Mouse (Mus musculus): ENCODE measurements around the gene Thap7.

The Thap7 gene

DNA sequence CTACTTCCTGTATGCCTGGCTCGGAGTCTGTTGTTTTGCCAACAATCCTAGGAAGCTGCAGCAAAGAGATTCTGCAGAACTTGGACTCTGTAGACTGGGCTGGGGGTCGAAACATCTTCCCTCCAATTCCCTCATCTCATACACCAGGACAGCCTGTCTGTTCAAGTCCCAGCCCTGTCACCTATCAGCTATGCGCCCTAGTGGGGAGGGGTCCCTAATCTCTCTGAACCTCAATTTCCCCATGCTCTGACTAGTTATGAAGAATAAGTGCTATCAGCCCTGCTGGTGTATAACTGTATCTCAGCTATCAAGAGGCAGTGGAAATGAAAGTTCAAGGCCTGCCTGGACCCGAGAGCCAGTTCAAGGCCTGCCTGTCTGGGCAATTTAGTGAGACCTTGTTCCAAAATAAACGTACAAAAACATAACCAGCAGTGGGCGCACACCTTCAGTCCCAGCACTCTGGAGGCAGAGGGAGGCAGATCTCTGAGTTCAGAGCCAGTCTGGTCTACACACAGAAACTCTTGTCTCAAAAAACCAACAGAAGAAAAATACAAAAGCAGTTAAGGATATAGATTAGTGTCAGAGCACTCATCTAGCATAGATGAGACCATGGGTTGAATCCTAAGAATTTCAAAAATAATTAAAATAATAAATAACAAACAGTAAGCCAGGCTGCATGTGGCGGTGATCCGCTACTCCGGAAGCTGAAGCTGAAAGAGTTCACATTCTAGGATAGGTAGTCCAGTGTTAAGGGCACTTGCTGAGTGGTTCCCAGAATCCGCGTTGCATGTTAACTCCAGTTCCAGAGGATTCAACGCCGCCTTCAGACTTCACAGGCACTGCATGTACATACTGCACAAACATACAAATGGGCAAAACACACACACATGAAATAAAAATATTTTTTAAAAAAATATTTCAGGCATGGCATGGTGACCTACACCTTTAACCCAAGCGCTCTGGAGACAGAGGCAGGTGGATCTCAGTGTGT is 42.2 kb downstream of the Thap7 start:
- DNase-seq (ENCODE audit: low read depth, low spot score): peak; percentile 24

DNA sequence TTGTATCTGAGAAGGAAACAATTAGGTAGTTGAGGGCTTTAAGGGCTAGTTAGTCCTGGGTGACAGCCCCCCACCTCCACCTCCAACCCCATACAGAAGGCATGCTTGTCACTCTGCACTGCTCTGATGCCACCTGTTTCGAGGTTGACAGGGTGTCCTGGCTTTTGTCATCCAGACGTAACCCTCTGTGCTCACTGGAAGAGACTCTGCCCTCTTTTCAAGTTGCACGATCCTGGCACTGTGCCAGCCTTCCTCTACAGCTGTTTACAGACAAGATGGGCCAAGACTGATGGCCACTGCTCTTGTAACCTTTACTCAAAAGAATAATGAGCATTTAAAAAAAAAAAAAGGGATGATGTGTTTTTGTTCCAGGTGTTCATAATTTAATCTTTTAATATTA is 44.4 kb downstream of the Thap7 start:
- no peak for DNase-seq (ENCODE audit: low read depth, low spot score)

DNA sequence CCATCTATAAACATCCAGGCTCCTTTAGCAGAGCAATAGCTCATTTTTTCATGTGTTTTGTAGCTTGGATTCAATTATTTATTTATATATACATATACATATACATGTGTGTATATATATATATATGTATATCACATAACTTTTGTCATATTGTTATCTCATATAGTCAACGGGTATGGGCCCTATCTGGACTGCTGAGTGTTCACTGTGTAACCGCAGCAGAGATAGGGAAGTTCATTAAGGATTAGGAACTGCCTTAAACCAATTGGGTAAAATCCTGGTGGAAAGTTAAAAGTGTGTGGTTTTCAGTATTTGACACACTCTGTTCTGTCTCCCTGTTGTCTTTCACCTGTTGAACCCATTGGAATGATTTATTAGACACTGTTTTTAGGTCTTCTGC is 49.5 kb downstream of the Thap7 start:
- no peak for DNase-seq (ENCODE audit: low read depth, low spot score)

DNA sequence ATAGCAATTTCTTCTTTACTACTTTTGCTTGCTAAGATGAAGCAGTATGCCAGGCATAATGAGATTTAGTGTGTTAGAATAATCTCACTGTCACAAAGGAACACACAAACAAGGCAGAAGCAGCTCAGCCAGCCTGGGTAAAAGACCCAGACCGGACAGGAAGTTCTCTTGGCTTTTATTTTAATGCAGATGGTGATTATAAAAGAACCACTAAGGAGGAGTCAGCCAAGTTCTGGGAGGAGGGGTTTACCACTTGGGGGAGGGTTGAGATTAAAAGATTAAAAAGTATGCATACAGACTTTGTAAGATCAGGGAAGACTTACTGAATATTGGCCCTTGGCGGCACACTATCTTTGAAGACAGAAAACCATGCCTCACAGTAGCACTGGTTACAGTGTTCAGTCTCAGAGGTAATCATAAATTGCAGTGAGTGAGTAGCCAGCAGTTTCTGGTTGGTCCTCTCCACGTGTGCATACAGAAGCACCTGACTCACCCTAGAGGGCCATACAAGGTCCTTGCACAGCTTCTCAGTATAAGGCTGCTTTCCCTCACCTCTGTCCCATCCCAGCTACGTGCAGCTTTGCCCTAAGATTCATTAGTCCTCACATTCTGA is 52.5 kb downstream of the Thap7 start:
- DNase-seq (ENCODE audit: low read depth, low spot score): no peak

All from CD4-positive helper T cell, adult 2 months (primary cell).